Mouse (Mus musculus): ENCODE measurements at regions not wholly inside any gene's neighbourhood (a gene's known extent, or its start where the extent isn't known, plus 50 kb on each side); places are given as distances from the start of the nearest gene placed in this dataset.

DNA sequence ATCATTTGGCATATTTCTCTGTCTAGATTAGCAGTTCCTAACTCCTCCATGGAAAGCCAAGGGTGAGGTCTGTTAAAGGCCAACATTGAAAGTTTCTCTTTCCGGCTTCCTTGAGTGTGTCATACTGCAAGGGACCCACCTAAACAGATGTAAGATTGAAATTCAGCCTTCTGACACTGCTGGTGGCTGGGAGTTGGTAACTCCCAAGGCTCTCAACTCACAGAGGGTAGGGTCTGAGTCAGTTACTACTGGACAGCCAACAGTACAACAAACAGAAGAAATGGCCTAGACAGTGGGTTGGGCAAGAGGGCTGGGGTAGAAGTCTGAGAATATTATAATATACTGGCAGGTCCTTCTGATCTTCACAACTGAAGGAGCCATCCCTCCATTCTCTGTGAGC, 193.7 kb upstream of the Ppp2r3a start:
- no peak for DNase-seq

DNA sequence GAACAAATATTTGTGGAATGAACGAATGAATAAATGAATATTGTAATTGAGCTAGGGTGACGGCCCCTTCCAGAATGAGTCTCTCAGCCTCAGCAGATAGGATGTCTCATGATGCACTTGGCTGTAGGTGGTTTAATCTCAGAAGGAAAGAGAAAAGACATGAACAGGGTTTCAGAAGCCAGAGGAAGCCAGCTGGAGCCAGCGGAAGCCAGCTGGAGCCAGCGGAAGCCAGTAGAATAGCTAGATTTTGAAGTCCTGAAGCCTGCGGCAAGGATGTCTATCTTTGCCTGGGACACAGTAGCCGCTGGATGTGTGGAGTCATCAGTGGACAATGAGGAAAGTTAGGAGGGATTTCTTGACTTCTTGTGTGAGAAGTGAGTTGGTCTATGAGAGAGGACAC, 188.3 kb upstream of the Ppp2r3a start:
- DNase-seq: no peak

DNA sequence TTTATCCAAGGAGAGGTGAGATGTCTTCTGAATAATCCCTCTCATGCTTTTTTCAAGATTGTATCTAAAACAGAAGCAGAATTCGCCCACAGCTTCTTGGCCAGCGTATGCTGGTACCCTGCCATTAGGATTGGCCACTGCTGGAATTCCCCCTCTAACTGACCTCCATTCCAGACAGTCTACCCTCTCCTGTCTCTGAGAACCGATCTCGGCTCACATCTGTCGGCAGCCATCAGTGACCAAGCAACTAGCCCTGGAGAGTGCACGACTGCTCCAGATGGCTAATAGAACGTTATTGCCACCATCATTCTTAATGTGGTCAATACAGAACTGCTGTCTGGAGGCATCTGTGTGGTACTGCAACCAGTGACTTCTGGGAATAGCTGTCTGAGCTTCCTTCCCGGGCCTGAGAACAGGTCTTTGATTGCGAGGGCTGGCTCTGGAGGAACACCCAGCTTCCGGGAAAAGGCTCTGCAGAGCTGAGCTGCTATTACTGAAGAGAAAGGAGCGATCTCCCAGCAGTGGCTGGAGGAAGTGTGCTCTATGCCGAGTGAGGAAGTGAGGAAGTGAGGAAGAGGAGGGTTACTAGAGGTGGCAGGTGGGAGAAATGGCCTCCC, 187.1 kb upstream of the Ppp2r3a start:
- no peak for DNase-seq

DNA sequence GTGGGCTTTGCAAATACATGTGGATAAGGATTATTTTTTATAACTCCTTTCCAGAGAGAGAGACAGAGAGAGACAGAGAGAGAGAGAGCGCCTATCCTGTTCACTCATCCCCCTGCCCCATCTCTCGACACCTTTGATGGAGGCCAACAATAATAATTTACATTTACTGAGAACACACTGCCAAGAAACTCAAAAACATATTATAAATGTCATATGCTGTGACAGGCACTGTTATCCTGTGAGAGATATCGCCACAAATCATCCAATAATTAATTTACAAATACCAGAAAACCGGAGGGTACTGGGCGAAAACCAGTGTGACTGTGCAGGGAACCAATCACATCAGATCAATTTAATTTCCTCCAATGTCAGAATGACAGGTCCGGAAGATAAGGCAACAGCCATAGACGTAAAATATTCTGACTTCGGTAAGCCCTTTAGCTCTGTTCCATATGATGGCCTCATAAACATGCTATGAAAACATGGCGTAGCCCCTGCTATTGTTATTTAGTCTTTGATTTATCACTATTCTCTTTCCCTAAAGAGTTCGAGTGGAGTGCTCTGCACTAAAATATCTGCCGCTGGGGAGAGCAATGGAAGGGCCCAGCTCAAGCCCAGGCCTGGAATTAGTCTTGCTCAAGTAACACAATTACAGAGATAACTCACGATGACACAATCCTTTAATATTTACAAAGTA, 173.5 kb upstream of the Ppp2r3a start:
- no peak for DNase-seq

DNA sequence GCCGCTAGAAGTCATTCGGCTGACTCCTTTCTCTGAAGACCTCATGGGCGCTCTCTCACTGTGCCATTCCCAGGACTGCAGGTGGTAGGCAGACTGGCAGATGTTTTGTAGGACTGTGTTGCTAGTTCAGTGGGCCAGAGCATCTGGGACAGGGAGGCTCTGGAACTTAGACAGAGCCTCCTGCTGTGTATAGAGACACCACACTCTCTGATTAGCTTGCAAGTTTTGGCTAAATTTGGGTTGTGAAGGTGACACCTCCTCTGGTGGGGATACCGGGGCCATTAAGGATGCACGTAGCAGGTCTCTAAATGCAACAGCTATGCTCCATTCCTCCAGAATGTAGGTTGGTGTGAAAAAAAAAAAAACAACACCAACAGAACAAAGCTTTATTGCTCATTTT, 171.4 kb upstream of the Ppp2r3a start:
- DNase-seq: no peak

DNA sequence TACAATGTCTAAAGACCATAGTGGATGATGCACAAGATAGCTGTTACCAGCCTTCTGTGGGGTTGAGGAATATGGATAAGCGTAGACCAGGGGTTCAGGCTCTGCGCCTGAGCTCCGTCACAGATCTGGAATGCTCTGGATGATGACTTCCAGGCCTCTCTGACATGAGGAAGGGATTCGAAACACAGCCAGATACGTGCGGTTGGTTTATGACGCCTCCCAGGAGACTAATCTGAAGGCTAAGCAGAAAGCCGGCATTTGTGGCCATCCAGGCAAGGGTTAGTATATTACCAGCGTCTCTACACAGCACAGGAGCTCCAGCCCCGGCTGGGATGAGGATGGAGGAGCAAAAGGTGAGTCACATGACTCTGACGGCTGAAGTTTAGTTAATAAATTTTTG, 170.4 kb upstream of the Ppp2r3a start:
- no peak for DNase-seq

DNA sequence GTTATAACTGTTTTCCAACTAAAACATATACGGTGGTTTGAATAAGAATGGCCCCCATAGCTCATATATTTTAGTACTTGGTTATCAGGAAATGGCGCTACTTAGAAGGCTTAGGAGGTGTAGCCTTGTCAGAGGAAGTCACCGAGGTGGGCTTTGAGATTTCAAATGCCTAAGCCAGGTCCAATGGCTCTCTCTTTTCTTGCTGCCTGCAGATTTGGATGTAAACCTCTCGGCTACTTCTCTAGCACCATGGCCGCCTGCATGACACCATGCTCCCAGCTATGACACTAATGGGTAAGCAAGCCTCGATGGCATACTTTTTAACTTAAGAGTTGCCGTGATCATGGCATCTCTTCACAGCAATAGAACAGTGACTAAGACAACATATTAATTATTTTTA, 169.5 kb upstream of the Ppp2r3a start:
- DNase-seq: no peak

DNA sequence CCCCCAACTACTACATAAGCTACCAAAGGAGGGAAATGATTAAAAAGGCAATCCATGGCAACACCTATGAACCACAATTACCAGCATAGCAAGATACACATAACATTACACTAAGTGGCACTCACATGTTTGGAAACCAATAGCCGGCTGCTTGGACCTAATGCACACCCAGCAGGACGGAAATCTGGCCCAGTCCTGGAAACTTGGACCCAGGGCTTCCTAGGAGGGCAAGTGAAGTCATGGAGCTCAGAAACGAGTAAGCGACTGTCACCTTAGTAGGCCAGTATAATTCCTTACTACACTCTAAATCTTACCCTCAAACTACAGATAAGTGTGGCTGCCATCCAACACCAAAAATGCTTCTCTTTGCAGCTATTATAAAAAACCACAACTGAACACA, 168.6 kb upstream of the Ppp2r3a start:
- DNase-seq: no peak

DNA sequence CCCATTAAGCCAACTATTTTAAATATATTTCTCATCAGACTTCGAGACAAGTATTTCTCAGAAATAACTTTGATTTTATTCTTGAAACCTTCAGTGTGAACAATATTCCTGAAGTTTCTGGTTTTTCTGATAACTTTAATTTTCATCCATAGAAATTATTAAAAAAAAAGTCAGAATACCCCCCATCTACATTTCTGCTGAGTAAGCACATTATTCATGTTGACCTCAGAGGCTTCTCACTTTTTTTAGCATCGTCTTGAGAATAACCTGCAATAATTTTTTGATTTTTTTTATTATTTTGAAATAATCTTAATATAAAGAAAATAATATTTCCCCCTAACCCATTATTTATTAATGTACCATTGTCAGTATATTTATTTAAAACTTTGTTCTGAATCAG, 166.1 kb upstream of the Ppp2r3a start:
- DNase-seq: no peak

DNA sequence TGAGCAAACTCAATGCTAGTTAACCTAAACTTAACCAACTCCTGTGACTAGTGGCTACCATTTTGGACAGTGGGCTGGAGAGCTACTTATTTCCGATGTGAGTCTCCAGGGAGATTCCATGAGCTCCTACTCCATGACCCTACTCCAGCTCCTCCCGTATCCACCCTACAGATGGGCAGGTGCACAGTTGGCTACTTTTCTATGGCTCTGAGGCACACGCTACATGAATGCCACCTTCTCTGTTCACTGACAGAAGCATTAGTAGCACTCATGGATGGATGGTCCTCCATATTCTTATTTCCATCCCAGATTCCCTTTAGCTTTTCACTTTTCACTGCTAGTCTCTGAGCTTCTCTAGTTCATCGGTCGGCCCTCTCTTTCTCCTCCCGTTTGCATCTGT, 164.7 kb upstream of the Ppp2r3a start:
- no peak for DNase-seq

DNA sequence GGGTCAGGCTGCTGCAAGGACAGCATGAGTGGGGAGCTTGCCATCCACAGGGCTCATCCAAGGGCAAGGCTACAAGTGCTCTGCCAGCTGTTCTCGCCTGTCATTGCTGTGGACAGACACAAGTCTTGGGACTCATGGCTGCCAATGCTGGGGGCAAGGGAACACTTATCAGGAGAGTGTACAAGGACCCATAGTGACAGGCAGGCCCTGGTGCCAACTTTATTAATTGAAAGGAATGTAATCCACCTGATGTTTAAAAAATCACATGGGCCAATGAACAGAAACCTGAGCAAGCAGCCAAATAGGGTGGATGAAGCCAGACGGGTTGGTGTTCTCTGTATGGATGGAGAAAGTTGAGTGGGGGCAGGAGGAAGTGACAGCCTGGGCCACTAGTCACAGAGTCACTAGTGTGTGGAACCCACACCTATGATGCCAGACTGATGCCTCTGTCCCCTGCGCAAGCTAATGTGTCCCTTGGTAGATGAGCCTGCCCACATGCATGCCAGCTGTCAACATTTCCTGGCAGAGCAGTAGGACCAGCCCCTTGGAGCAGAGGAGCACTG, 161.6 kb upstream of the Ppp2r3a start:
- peak; percentile 34 to 58 for DNase-seq

DNA sequence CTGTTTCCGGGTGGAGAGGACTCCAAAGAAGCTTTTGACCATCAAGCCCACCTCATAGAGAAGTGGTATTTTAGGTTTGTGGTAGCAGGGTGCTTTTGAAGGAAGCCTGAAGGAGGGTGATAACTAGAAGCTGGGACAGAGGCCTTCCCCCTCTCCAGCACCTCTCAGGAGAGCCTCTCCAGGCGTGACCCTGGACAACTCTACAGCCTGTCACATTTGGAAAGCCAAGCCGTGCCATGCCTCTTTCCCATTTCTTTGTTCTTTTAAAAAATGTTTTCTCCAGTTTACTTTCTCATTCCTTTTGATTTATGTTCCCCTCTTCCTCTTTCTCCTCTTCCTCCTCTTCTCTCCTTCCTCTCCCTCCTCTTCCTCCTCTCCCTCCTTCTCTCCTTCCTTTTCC, 160.4 kb upstream of the Ppp2r3a start:
- DNase-seq: no peak

DNA sequence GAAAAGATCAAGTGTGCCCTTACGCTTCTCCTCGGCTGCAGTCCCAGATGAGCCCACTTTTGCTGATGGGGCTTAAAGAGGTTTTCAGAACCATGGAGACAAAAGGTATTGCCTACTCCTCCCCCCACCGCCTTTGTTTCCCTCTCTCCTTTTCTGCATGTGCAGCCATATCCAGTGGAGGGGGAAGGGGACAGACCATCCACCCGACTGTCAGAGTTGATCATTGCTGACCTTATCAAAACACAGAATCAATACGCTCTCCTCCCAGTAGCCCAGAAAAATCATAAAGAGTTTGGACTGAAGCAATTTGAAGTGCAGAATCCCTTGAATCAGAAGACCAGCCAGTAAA, 159.9 kb upstream of the Ppp2r3a start:
- no peak for DNase-seq

DNA sequence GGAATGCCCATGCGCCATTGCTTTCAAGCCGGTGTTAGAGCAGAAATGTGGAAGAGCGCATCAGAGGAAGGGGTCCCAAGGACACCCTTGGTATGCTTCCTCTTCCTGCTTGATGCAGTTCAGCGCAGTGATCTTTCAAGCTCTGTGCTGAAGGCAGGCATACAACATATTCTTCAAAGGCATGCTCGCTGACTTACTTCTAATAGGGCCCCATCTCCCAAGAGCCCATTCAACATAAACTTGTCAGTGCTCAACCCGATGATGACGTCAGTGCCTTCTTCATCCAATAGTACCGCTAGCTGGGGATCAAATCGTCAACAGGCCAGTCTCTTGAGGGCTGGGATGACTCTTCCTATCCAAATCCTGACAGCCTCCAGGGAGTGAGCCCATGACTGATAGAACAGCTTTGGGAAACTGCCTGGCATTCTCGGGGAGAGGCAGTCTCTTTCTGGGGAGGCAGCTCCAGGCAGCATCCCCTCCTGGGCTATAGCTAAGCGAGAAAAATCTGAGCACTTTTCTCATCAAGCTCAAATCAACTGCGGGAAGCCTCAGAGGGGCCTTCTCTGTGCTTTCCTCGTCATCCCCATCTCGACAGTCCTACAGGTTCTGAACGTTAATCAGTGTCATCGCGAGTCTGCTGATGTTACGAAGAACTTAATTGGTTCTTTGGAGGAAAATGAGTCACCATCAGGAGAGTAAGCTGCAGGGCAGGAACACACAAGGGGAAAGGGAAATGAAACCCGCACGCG, 159.4 kb upstream of the Ppp2r3a start:
- DNase-seq: no peak

DNA sequence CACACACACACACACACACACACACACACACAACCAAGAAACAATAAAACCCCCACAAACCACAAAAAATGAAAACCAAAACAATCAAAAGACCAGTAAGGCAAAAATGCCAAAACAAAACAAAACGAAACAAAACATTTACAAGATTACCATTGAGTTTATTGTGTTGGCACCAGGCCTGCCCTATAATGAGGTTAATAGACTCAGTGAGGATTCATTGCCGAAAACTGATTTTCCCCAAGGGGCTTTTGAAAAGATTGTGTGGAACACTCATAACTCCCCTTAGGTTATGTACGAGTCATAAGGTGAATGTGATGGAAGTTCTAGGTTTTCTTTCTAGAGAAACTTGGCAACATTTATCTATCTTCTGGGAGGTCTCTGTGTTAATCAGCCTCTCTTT, 158.8 kb upstream of the Ppp2r3a start:
- no peak for DNase-seq

DNA sequence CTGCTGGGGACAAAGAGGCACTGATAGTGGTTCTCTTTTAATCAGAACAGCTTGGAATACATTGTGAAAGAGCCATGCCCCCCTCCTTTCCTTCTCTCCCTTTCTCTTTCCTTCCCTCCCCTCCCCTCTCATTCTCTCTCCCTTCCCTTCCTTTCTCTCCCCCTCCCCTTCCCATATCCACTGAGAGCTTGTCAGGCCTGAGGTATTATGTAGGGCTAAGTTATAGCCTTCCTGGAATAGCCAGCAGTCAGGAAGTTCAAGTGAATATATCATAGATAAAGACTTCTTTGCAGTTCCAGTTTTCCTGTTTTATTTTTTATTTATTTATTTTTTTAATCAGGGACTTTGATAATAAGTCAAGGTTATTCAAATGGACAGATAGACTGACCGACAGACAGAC, 156.5 kb upstream of the Ppp2r3a start:
- no peak for DNase-seq

DNA sequence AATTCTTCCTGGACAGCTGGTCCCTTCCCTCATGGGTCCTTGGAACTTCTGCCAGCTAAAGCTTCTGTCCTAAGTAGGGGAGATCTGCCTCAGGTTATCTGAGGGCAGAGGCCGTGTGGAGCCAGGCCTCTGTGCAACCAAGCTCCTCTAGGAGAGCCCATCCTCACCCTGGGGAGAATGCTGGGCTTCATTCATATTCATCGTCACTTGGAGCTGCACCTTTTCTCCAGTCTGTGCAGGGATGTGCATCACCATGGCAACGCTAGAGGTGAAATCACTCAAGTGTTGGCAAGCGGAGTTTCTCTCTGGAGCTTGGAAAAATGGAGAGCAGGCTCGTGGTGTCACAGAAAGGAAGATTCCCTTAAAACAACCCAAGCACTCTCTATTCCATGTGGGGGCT, 155.5 kb upstream of the Ppp2r3a start:
- DNase-seq: peak; percentile 62 to 69

DNA sequence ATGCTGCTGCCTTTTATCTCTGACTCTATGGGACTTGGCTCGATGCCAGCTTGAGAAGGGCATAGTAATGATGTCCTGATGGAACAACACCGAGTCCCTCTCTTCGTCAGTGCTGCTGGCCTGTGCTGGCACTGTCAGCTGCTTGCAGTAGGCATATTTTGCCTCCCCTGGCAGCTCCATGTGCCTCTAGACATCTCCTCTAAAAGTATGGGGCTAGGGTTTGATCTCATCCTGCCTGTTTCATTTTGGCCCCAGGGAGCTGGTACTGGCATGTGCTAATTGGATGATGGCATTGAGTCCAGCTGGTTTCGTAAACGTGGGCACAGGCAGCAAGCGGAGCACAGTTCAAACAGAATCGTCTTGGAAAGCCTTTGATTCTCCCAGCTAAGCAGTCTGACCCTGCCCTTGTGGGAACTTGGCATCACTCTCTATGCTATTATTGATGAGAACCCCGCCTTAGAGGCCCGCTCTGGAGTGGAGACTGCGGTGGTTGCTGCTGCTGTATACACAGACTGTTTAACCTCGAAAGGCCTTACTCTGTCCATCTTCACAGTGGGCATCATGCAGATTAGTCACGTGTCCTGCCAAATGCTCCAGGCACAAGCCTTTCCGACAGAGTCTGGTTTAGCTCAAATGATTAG, 153.0 kb upstream of the Ppp2r3a start:
- DNase-seq: peak; percentile 74 to 75

DNA sequence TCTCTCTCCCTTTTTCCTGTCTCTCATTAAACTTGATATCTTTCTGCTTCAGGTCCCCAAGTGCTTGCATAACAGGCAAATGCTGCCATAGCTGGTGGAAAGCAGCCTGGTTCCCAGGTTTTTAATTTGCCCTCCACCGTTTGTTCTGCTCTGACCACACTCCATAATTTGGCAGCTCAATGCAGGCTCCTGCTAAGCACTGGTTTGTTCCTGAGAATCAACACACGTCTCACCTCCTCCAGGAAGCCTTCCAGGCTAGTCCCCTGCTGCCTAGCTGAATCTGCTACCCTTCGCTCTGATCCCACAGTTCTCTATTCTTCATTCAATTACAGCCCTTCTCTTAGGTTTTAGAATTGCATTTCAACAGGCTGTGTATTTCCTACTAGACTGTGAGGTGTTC, 152.4 kb upstream of the Ppp2r3a start:
- no peak for DNase-seq

DNA sequence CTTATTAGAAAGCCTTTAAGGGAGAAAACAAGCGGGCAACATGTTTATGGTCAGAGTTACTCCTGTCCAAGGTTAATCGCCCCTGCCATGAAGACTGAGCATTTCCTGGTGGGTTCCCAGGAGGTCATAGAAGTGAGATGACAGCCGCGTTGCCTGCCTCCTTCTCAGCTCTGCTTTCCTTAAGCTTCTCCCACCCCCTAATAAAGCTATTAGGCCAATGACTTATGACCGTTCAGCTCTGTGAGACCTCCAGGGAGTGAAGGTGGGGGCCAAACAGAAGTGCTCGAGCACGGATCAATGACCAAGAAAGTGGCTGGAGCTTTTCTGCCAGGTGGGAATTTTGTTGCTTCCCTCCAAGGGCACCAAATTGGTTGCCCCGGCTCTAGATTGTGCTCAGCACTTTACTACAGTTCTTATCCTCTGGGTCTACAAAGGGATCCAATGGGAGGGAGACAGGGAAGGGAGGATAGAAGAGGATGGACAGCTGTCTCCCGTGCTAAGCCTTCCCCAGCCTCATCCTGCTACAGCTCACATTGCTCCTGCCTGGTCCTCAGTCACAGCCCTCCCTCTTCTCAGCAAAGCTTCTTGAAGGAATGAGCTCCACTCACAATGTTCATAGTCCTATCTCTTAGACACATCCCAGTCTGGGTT, 151.1 kb upstream of the Ppp2r3a start:
- no peak for DNase-seq

DNA sequence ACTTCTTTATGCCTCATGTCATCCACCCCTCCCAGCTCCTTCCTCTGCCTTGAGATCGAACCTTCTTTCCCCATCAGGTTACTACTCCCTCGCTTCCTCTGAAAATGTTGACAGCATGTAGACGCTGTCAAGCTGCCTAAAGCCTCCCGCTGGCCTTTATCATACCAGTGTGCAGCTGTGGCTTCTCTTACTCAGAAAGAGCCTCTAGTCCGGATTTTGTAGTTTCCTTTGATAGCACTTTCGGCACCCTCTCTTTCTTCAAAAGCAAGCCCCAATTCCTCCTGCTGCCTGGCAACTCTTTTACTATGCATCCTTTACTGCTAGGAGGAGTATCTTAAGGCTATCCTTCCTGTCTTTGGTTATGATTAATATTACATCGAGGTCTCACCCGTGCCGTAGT, 149.8 kb upstream of the Ppp2r3a start:
- no peak for DNase-seq

DNA sequence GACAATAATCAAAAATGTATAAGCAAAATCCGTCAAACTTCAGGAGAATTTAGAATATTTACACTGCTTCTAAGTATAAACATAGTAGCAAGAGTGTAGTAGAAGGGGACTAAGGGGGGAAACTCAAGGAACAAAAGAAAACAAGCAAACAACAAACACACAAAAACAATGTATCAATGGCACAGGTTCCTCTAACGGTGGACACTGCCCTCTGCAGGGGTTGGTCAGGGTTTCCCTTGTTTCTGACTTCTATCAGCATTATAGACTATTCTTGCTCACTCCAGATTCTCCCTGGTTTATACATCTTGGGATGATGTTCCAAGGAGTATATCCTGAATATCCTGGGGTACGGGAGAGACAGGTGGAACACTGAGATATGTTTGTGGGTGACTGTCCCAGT, 147.3 kb upstream of the Ppp2r3a start:
- no peak for DNase-seq

DNA sequence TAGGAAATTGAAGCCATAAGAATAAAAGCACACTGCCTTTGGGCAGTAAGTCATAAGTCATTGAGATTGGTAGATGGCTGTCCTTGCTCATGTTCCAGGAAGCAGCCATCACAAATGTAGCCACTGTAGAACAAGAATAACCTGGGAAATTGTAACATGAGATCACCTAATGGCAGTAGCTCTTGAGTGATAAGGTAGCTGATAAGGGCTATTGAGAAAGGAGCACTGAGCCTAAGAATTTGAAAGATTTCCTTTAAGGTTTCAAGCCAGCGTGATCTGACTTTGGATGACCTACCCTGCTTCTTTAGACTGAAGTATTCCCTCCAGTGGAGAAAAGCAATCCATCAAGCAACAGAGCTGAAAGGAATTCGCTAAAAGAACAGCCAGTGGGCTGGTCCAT, 117.8 kb upstream of the Ppp2r3a start:
- DNase-seq: no peak
